Mouse (Mus musculus): ENCODE measurements around the gene Olfr108. TPM values are rescaled to one million over a fixed set of nuclear protein-coding genes. Genes with fewer than 3 reads are reported as not detected.

Gene Olfr108
- polyA plus RNA-seq (2012; ENCODE audit: insufficient read depth, insufficient read length, missing spikeins) = not detected in 2 replicates

- Histone ChIP-seq H3K4me1 (ENCODE audit: control insufficient read depth, insufficient read depth, insufficient read length, low read length) (no peaks in the 10 kb centered on the region), H3K4me3 (ENCODE audit: insufficient read depth, low read depth, low read length) (no peak within 1 kb of the TSS), H3K27ac (replicated peaks; ENCODE audit: low read depth, low read length) (no peak within 1 kb of the TSS)
Measured at GRCm38 (mm10) chr17:37445180-37445579, at the start of gene Olfr108. Gene Olfr108 (plus strand): TSS chr17:37445480.

- Histone ChIP-seq H3K4me3 (ENCODE audit: insufficient read depth, low read depth, low read length) (no peak within 1 kb of the TSS), H3K4me1 (ENCODE audit: control insufficient read depth, insufficient read depth, insufficient read length, low read length) (no peaks in the 10 kb centered on the region), H3K27ac (replicated peaks; ENCODE audit: low read depth, low read length) (no peak within 1 kb of the TSS)
Measured at GRCm38 (mm10) chr17:37398926-37399325, 46.4 kb upstream of the Olfr108 start, which contains the start of gene Olfr107. Gene Olfr107 (plus strand): TSS chr17:37399226.

- H3K27ac ChIP-seq (replicated peaks; ENCODE audit: low read depth, low read length) = no peak overlapping the region
- no peaks in the 10 kb centered on the region for H3K4me1 ChIP-seq (ENCODE audit: control insufficient read depth, insufficient read depth, insufficient read length, low read length)
- H3K4me3 ChIP-seq (ENCODE audit: insufficient read depth, low read depth, low read length) = no peak overlapping the region
Measured at GRCm38 (mm10) chr17:37413380-37413779, 31.9 kb upstream of the Olfr108 start.

- Histone ChIP-seq H3K4me3 (ENCODE audit: insufficient read depth, low read depth, low read length) (no peak within 1 kb of the TSS), H3K27ac (replicated peaks; ENCODE audit: low read depth, low read length) (no peak within 1 kb of the TSS), H3K4me1 (ENCODE audit: control insufficient read depth, insufficient read depth, insufficient read length, low read length) (no peaks in the 10 kb centered on the region)
Measured at GRCm38 (mm10) chr17:37458616-37459015, 13.3 kb downstream of the Olfr108 start, which contains the start of gene Olfr109. Gene Olfr109 (plus strand): TSS chr17:37458916.

GRCm38 (mm10) chr17:37483452-37483851, 38.2 kb downstream of the Olfr108 start, which contains the start of gene H2-M2:
Gene H2-M2 (minus strand): TSS chr17:37483552.
- no peak within 1 kb of the TSS for H3K4me3 ChIP-seq (ENCODE audit: insufficient read depth, low read depth, low read length)
- H3K27ac ChIP-seq (replicated peaks; ENCODE audit: low read depth, low read length) = no peak within 1 kb of the TSS
- no peaks in the 10 kb centered on the region for H3K4me1 ChIP-seq (ENCODE audit: control insufficient read depth, insufficient read depth, insufficient read length, low read length)

- Histone ChIP-seq H3K27ac (replicated peaks; ENCODE audit: low read depth, low read length) (no peak within 1 kb of the TSS), H3K4me3 (ENCODE audit: insufficient read depth, low read depth, low read length) (no peak within 1 kb of the TSS), H3K4me1 (ENCODE audit: control insufficient read depth, insufficient read depth, insufficient read length, low read length) (no peaks in the 10 kb centered on the region)
Measured at GRCm38 (mm10) chr17:37491930-37492518, 46.7 kb downstream of the Olfr108 start, which contains the start of gene Olfr110. Gene Olfr110 (plus strand): TSS chr17:37492468.

Other genes with a start within 250 kb of the Olfr108 start
- not detected in 2 replicates for gene Olfr94, start 244.5 kb upstream of the Olfr108 start, polyA plus RNA-seq (2012; ENCODE audit: insufficient read depth, insufficient read length, missing spikeins)
- gene Olfr95, start 232.4 kb upstream of the Olfr108 start, polyA plus RNA-seq (2012; ENCODE audit: insufficient read depth, insufficient read length, missing spikeins) = not detected in 2 replicates
- not detected in 2 replicates for gene Olfr96, start 225.3 kb upstream of the Olfr108 start, polyA plus RNA-seq (2012; ENCODE audit: insufficient read depth, insufficient read length, missing spikeins)
- gene Olfr97, start 208.2 kb upstream of the Olfr108 start, polyA plus RNA-seq (2012; ENCODE audit: insufficient read depth, insufficient read length, missing spikeins) = not detected in 2 replicates
- not detected in 2 replicates for gene Olfr98, start 181.7 kb upstream of the Olfr108 start, polyA plus RNA-seq (2012; ENCODE audit: insufficient read depth, insufficient read length, missing spikeins)
- 2.2 and 4.9 TPM in 2 replicates for gene H2-M3, start 175.3 kb upstream of the Olfr108 start, polyA plus RNA-seq (2012; ENCODE audit: insufficient read depth, insufficient read length, missing spikeins)
- gene Olfr99, start 162.0 kb upstream of the Olfr108 start, polyA plus RNA-seq (2012; ENCODE audit: insufficient read depth, insufficient read length, missing spikeins) = not detected in 2 replicates
- gene Olfr101, start 141.2 kb upstream of the Olfr108 start, polyA plus RNA-seq (2012; ENCODE audit: insufficient read depth, insufficient read length, missing spikeins) = not detected in 2 replicates
- gene Olfr102, start 128.4 kb upstream of the Olfr108 start, polyA plus RNA-seq (2012; ENCODE audit: insufficient read depth, insufficient read length, missing spikeins) = not detected in 2 replicates
- not detected in 2 replicates for gene Olfr103, start 105.8 kb upstream of the Olfr108 start, polyA plus RNA-seq (2012; ENCODE audit: insufficient read depth, insufficient read length, missing spikeins)
- gene Olfr104-ps, start 85.9 kb upstream of the Olfr108 start, polyA plus RNA-seq (2012; ENCODE audit: insufficient read depth, insufficient read length, missing spikeins) = not detected in 2 replicates
- gene Olfr105-ps, start 66.4 kb upstream of the Olfr108 start, polyA plus RNA-seq (2012; ENCODE audit: insufficient read depth, insufficient read length, missing spikeins) = not detected in 2 replicates
- not detected in 2 replicates for gene Olfr106-ps, start 55.1 kb upstream of the Olfr108 start, polyA plus RNA-seq (2012; ENCODE audit: insufficient read depth, insufficient read length, missing spikeins)
- gene Olfr107, start 46.3 kb upstream of the Olfr108 start, polyA plus RNA-seq (2012; ENCODE audit: insufficient read depth, insufficient read length, missing spikeins) = not detected in 2 replicates
- not detected in 2 replicates for gene Olfr109, start 13.4 kb downstream of the Olfr108 start, polyA plus RNA-seq (2012; ENCODE audit: insufficient read depth, insufficient read length, missing spikeins)
- gene H2-M2, start 38.1 kb downstream of the Olfr108 start, polyA plus RNA-seq (2012; ENCODE audit: insufficient read depth, insufficient read length, missing spikeins) = not detected in 2 replicates
- gene Olfr110, start 47.0 kb downstream of the Olfr108 start, polyA plus RNA-seq (2012; ENCODE audit: insufficient read depth, insufficient read length, missing spikeins) = not detected in 2 replicates
- gene Olfr111, start 62.5 kb downstream of the Olfr108 start, polyA plus RNA-seq (2012; ENCODE audit: insufficient read depth, insufficient read length, missing spikeins) = not detected in 2 replicates
- gene Olfr112, start 124.0 kb downstream of the Olfr108 start, polyA plus RNA-seq (2012; ENCODE audit: insufficient read depth, insufficient read length, missing spikeins) = not detected in 2 replicates
- not detected in 2 replicates for gene Olfr113, start 132.2 kb downstream of the Olfr108 start, polyA plus RNA-seq (2012; ENCODE audit: insufficient read depth, insufficient read length, missing spikeins)
- gene Olfr114, start 147.3 kb downstream of the Olfr108 start, polyA plus RNA-seq (2012; ENCODE audit: insufficient read depth, insufficient read length, missing spikeins) = not detected in 2 replicates
- gene Olfr115, start 181.6 kb downstream of the Olfr108 start, polyA plus RNA-seq (2012; ENCODE audit: insufficient read depth, insufficient read length, missing spikeins) = not detected in 2 replicates
- gene Olfr116, start 181.7 kb downstream of the Olfr108 start, polyA plus RNA-seq (2012; ENCODE audit: insufficient read depth, insufficient read length, missing spikeins) = not detected in 2 replicates
- not detected in 2 replicates for gene Olfr117, start 218.3 kb downstream of the Olfr108 start, polyA plus RNA-seq (2012; ENCODE audit: insufficient read depth, insufficient read length, missing spikeins)
- not detected in 2 replicates for gene Olfr118, start 221.5 kb downstream of the Olfr108 start, polyA plus RNA-seq (2012; ENCODE audit: insufficient read depth, insufficient read length, missing spikeins)

All from brown adipose tissue, adult 24 weeks (tissue).